ENCODE assay signal across 11 mouse cellular contexts in genomic region chr6:114158811-114159210, GRCm38 (mm10).
DNase-seq lines count a peak whose midpoint lies in the region; ATAC-seq lines count a peak whose summit lies in the region.
"Had no signal": no experiment of that assay in that cellular context is flagged by ENCODE, and none has a peak within 500 bp of the region (broad histone marks: within the 10 kb centered on the region; RNA-seq: fewer than 3 reads in every experiment).

No protein-coding gene starts in this region.

- DNase-seq in layer of hippocampus, adult 11-12 months (ENCODE audit: low spot score) = peak; percentile 31
- no peak for DNase-seq in layer of hippocampus, adult 9-10 months (ENCODE audit: low spot score)
- peak; percentile 57 to 64 for DNase-seq in cerebellum, postnatal 14 days
- DNase-seq in left cerebral cortex, adult 9 months (ENCODE audit: low spot score in 2 of 2) = peak; percentile 25 to 48
- no peak for DNase-seq in urinary bladder, postnatal 10 days (ENCODE audit: low spot score)
- no peak for DNase-seq in lung, postnatal 25 days (ENCODE audit: low spot score)
- DNase-seq in urinary bladder, postnatal 14 days (ENCODE audit: low spot score) = no peak
- DNase-seq: gastrocnemius, adult 2 months; heart, postnatal 4 days; kidney, adult 18-20 months had no signal

- ATAC-seq in cerebellum, adult (ENCODE audit: insufficient number of reproducible peaks, low FRiP score, low TSS enrichment) = peak; percentile 69

Comparison
In these comparisons a context has a peak if more than half of its experiments do, and no peak if none do; other contexts are left out.
1. DNase-seq: peak in layer of hippocampus, adult 11-12 months (single experiment), cerebellum, postnatal 14 days (2 of 2) and left cerebral cortex, adult 9 months (2 of 2); none in layer of hippocampus, adult 9-10 months (single experiment), urinary bladder, postnatal 10 days (single experiment), lung, postnatal 25 days (single experiment) and urinary bladder, postnatal 14 days (single experiment).